In the genomic region with DNA sequence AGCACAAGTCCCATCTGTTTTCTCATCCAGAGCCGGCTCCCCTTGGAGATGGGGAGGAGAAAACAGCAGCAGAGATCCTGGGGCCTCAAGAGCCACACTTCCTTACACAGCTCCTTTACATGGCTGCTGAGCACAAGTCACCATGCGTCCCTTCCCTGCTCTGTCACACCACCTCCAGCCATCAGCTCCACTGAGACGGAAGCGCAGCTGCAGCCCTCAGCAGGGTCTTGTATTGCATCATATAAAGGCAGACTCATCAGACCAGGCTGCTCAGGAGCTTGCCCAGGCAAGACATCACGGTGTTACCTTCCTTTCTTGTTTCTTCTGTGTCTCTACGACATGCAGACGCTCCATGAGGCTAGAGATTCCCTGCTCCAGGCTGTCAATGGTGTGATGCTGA, we compare ENCODE assay signal across 17 mouse cellular contexts. TPM values are rescaled to one million over a fixed set of nuclear protein-coding genes. Genes with fewer than 3 reads are reported as not detected.
"Had no signal": no experiment of that assay in that cellular context is flagged by ENCODE, and none has a peak within 500 bp of the region (broad histone marks: within the 10 kb centered on the region; RNA-seq: fewer than 3 reads in every experiment).

No protein-coding gene starts in this region.

- H3K9ac ChIP-seq: liver, embryonic 14.5 days; lung, embryonic 14.5 days; midbrain, embryonic 12.5 days; neural tube, embryonic 12.5 days had no signal

- DNase-seq: lung, adult 18-20 months; lung, embryonic 14.5 days; lung, postnatal 10 days; lung, postnatal 4 days; midbrain, embryonic 14.5 days; right cerebral cortex, postnatal 14 days; spleen, adult 18-20 months; thymus, adult 18-20 months; thymus, postnatal 14 days; thymus, postnatal 36 days had no signal

- H3K9me3 ChIP-seq: midbrain, embryonic 10.5 days; midbrain, embryonic 12.5 days; neural tube, embryonic 12.5 days had no signal

- ATAC-seq: midbrain, embryonic 16.5 days had no signal

- H3K27me3 ChIP-seq: midbrain, embryonic 12.5 days; neural tube, embryonic 12.5 days had no signal

- H3K4me3 ChIP-seq: midbrain, embryonic 10.5 days; midbrain, embryonic 12.5 days; neural tube, embryonic 12.5 days had no signal

- H3K27ac ChIP-seq: liver, embryonic 14.5 days; midbrain, embryonic 10.5 days; midbrain, embryonic 12.5 days; neural tube, embryonic 12.5 days had no signal

- H3K4me1 ChIP-seq: midbrain, embryonic 10.5 days; midbrain, embryonic 12.5 days; neural tube, embryonic 12.5 days had no signal

- H3K4me2 ChIP-seq: lung, embryonic 14.5 days; midbrain, embryonic 12.5 days; neural tube, embryonic 12.5 days had no signal

RNA-seq across cellular contexts. Expression of gene Dixdc1, which starts 57.6 kb away (rescaled TPM):
- total RNA-seq: megakaryocyte-erythroid progenitor cell, adult 5-6 weeks; neutrophil, adult 5-6 weeks had no signal
